Mouse (Mus musculus) macrophage (primary cell): Measurements from ENCODE around the gene Eif4e. TPM values are rescaled to one million over a fixed set of nuclear protein-coding genes. Genes with fewer than 3 reads are reported as not detected.

Source experiments
- H3K27ac ChIP-seq: fragments of 350-480 bp; formaldehyde crosslinking; 2 replicates; pipeline ENCODE4 v1.9.0; 2021
- H3K36me3 ChIP-seq: fragments of 350-480 bp; formaldehyde crosslinking; 2 replicates; pipeline ENCODE4 v1.9.0; 2021; ENCODE audit errors: inconsistent target
- H3K4me3 ChIP-seq: fragments of 350-480 bp; formaldehyde crosslinking; 2 replicates; pipeline ENCODE4 v1.9.0; 2021; ENCODE audit errors: inconsistent target
- H3K79me2 ChIP-seq: fragments of 350-480 bp; formaldehyde crosslinking; 2 replicates; pipeline ENCODE4 v1.9.0; 2021; ENCODE audit errors: inconsistent target
- WGBS: methylation state at CpG from one replicate; pipeline ENCODE4 v1.1.7; 2026; ENCODE audit warnings: inconsistent platforms; ENCODE audit not compliant: missing documents; 5-methylcytosine and 5-hydroxymethylcytosine counted together
- polyA plus RNA-seq: library from polyadenylated mRNA; stranded (reverse); fragments of 250-400 nt; gene quantifications from 3 replicates; pipeline ENCODE4 v1.2.4, GENCODE M21; 2018; ENCODE audit warnings: inconsistent platforms

The Eif4e gene
- polyA plus RNA-seq, 1 experiment from 2014 or later = 95.8 TPM

DNA sequence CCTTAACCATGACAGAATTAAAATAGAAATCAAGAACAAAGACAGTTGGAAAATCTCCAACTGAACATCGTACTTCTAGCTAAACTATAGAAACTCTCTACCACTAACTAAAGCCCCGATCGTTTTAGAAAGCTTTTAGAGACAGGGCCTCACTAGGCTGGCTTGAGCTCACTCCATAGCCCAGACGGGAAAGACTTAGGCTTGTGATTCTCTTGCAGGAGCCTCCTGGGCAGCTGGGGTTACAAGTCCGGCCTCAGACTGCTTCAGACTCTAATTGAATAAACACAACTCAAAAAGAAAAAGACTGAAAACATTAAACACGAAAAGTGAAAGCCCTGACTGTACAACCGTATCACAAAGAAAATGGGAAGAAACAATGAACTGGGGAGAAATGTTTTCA is 60.2 kb downstream of the Eif4e start:
- Histone ChIP-seq H3K4me3 (no peak overlapping the region), H3K36me3 (no peaks in the 10 kb centered on the region), H3K79me2 (no peaks in the 10 kb centered on the region), H3K27ac (no peak overlapping the region)
- WGBS = 92% methylated on average over 7 of the region's 7 CpGs

DNA sequence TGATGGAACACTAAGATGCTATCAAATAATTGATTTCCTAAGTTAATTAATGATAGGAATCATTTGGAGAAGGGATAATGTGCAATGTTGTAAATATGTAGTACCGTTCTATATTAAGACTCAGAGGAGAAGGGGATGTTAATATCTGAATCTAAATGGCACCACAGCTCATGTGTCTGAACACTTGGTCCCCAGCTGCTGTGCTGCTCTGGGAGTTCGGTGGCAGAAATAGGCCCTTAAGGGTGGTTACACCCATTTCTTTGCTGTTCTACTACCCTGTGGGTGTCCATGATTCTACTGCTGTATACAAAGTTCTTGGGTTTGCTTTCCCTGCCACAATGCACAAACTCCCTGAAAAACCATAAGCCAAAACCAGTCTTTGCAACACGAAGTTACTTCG is 61.2 kb downstream of the Eif4e start:
- no peak overlapping the region for H3K27ac ChIP-seq
- no peaks in the 10 kb centered on the region for H3K79me2 ChIP-seq
- WGBS = 93% methylated on average over 4 of the region's 4 CpGs
- no peaks in the 10 kb centered on the region for H3K36me3 ChIP-seq
- H3K4me3 ChIP-seq = no peak overlapping the region

DNA sequence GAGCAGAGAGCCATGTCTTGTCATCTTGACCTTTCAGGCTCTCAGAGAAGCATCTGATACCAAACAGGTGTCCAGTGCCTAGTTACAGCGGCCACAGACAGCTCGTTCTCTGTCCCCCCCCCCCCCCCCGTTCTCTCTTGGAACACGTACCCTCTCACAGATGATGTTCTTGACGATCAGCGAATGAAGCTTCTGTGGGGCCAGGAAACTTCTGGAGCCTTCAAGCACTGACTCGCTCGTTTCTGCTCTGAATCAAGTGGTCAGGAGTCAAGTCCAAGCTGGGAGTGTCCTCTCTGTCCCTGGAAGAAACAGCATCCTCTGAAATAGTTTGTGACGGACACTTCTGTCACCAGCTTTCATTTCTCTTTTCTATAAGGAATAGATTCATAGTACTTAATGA is 62.0 kb downstream of the Eif4e start:
- H3K36me3 ChIP-seq = no peaks in the 10 kb centered on the region
- H3K79me2 ChIP-seq = no peaks in the 10 kb centered on the region
- H3K4me3 ChIP-seq = no peak overlapping the region
- H3K27ac ChIP-seq = no peak overlapping the region
- whole genome bisulfite sequencing = 88% methylated on average over 7 of the region's 9 CpGs

DNA sequence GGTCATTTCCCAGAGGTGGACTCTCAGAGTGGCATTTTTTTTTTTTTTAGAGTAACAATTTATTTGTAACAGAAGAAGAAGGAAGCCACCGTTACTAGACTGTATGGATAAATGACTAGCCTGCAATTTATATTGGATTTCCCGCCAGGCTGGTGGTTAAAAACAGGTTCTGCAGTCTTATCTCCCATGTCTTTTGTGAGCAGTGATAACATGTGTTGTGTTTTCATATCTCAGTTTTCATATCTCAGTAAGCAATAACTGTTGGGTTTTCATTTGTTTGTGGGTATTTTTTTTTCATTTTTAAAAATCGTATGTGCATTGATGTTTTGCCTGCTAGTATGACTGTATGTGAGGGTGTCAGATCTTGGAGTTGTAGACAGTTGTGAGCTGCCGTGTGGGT is 65.0 kb downstream of the Eif4e start:
- Histone ChIP-seq H3K27ac (no peak overlapping the region), H3K4me3 (no peak overlapping the region), H3K36me3 (no peaks in the 10 kb centered on the region), H3K79me2 (no peaks in the 10 kb centered on the region)
- 90% methylated on average over 4 of the region's 4 CpGs for WGBS

DNA sequence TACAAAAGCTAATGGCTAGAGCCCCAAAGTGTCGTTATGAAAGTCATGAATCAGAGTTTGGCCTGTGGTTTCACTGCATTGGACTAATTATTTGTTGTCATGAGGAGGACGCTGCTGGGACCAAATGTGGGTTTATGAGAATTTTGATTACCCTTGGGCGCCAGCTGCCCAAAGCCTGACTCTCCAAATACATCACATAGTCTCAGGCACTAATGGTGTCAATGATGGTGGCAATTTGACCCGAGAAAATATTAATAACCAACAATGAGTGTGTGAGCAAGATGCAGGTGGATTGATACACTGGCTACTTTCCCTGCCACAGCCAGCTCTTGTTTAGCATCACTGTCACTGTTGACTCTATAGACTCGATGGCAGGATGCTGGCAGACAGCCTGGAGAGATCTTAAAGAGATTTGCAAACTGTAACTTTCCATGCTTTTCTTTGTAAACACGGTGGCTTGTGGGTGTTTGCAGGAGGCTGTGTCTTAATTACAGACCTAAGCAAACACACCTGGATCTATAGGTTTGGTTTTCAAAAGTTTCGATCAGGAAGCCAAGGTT is 65.9 kb downstream of the Eif4e start:
- H3K27ac ChIP-seq = no peak overlapping the region
- no peaks in the 10 kb centered on the region for H3K79me2 ChIP-seq
- H3K4me3 ChIP-seq = no peak overlapping the region
- 88% methylated on average over 7 of the region's 7 CpGs for WGBS
- H3K36me3 ChIP-seq = no peaks in the 10 kb centered on the region

- 93% methylated on average over 8 of the region's 8 CpGs for WGBS
- H3K36me3 ChIP-seq = no peaks in the 10 kb centered on the region
- no peak overlapping the region for H3K27ac ChIP-seq
- H3K79me2 ChIP-seq = no peaks in the 10 kb centered on the region
- no peak overlapping the region for H3K4me3 ChIP-seq
Observed at GRCm38 (mm10) chr3:138593131-138593530, 67.2 kb downstream of the Eif4e start.

DNA sequence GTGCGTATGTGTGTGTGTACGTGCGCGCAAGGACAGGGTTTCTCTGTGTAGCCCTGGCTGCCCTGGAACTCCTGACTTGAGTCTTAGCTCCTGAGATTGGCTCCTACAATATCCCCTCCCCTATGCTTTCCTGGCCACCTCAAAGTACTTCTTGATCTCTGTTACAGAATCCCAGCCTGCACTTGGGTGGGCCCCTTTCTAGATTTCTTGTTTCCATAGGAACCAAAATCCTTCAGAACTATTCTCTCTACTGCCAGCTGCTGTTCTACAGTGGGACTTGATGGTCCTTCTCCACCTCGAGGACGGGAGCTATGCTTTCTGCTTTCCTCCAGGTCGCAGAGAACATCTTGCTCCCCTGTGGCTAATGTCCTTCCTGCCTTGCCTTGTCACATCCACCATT is 67.9 kb downstream of the Eif4e start:
- Histone ChIP-seq H3K36me3 (no peaks in the 10 kb centered on the region), H3K4me3 (no peak overlapping the region), H3K79me2 (no peaks in the 10 kb centered on the region), H3K27ac (no peak overlapping the region)
- 89% methylated on average over 7 of the region's 7 CpGs for WGBS

DNA sequence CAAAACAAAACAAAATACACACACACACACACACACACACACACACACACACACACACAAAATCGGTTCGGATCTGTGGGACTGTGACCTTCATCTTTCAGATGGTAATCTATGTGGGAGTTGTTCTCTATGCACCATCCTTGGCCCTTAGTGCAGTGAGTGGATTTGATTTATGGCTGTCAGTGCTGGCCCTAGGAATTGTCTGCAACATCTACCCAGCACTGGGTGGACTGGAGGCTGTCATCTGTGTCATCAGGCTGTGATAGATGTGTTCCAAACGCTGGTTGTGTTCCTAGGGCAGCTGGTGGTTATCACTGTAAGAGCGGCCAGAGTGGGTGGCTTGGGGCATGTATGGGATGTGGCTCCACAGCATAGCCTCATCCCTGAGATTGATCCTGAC is 75.1 kb downstream of the Eif4e start:
- Histone ChIP-seq H3K79me2 (no peaks in the 10 kb centered on the region), H3K36me3 (no peaks in the 10 kb centered on the region), H3K4me3 (no peak overlapping the region), H3K27ac (no peak overlapping the region)
- WGBS = 88% methylated on average over 4 of the region's 4 CpGs

DNA sequence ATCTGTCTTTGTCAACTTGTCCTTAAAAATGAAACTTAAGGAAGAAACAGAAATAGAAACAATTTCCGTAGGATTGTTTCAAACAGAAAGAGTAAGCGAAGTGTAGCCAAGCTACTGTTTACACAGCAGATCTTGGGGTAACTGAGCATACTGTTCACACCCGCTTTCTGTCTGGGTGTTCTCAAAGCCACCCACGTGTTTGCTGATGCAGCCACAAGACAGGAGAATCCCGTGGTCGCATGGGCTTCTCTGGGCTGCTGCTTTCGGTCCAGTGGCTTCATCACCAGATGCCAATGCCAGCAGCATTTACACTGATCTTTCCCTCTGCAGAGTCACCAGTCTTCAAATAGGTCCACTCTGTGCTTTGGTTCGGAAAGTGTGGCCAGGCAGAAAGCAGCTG is 79.2 kb downstream of the Eif4e start:
- WGBS = 40% methylated on average over 8 of the region's 8 CpGs
- no peak overlapping the region for H3K4me3 ChIP-seq
- no peaks in the 10 kb centered on the region for H3K36me3 ChIP-seq
- H3K27ac ChIP-seq = no peak overlapping the region
- H3K79me2 ChIP-seq = no peaks in the 10 kb centered on the region

- no peaks in the 10 kb centered on the region for H3K36me3 ChIP-seq
- H3K27ac ChIP-seq = no peak overlapping the region
- no peak overlapping the region for H3K4me3 ChIP-seq
- no peaks in the 10 kb centered on the region for H3K79me2 ChIP-seq
- WGBS = 91% methylated on average over 5 of the region's 5 CpGs
Observed at GRCm38 (mm10) chr3:138608665-138609064, 82.7 kb downstream of the Eif4e start.

Other genes starting within 250 kb of the Eif4e start
- gene Adh6a, start 212.9 kb upstream of the Eif4e start, polyA plus RNA-seq = not detected in 3 replicates
- gene Adh6b, start 184.4 kb upstream of the Eif4e start, polyA plus RNA-seq = not detected in 3 replicates
- not detected in 3 replicates for gene Adh4, start 110.7 kb upstream of the Eif4e start, polyA plus RNA-seq
- gene Adh5, start 83.1 kb upstream of the Eif4e start, polyA plus RNA-seq = 51.7 to 94.7 TPM (median 76.1 TPM) in 3 replicates
- gene Metap1, start 36.7 kb upstream of the Eif4e start, polyA plus RNA-seq = 20.2 to 38.0 TPM (median 29.5 TPM) in 3 replicates
- 5.3 to 6.7 TPM (median 6.6 TPM) in 3 replicates for gene Tspan5, start 216.0 kb downstream of the Eif4e start, polyA plus RNA-seq